Mouse (Mus musculus) forebrain, embryonic 13.5 days (tissue): ENCODE results near the gene Immp2l. TPM values are rescaled to one million over a fixed set of nuclear protein-coding genes. Genes with fewer than 3 reads are reported as not detected.
A peak's percentile ranks its signal among the peaks of the same experiment; 100 is the strongest.

Source experiments
- ATAC-seq: fragments of 200-750 bp; cut with Nextera tagmentation; 2 replicates; pipeline ENCODE4 v1.8.0; 2017
- H3K27ac ChIP-seq: fragments of 300-500 bp; sonication (generic); 2 replicates; pipeline ENCODE4 v1.5.1; 2015; ENCODE audit warnings: inconsistent platforms, mild to moderate bottlenecking, moderate library complexity
- H3K27me3 ChIP-seq: fragments of 300-500 bp; sonication (generic); 2 replicates; pipeline ENCODE4 v1.6.1; 2015; ENCODE audit warnings: mild to moderate bottlenecking, inconsistent platforms
- H3K36me3 ChIP-seq: fragments of 300-500 bp; sonication (generic); 2 replicates; pipeline ENCODE4 v1.6.1; 2015; ENCODE audit warnings: mild to moderate bottlenecking, inconsistent platforms; ENCODE audit not compliant: poor library complexity, severe bottlenecking
- H3K4me1 ChIP-seq: fragments of 300-500 bp; sonication (generic); 2 replicates; pipeline ENCODE4 v1.6.1; 2015; ENCODE audit warnings: inconsistent platforms
- H3K4me2 ChIP-seq: fragments of 300-500 bp; sonication (generic); 2 replicates; pipeline ENCODE4 v1.6.1; 2015; ENCODE audit warnings: inconsistent platforms, mild to moderate bottlenecking, moderate library complexity
- H3K4me3 ChIP-seq: fragments of 300-500 bp; sonication (generic); 2 replicates; pipeline ENCODE4 v1.5.1; 2015; ENCODE audit warnings: mild to moderate bottlenecking, inconsistent platforms
- H3K9ac ChIP-seq: fragments of 300-500 bp; sonication (generic); 2 replicates; pipeline ENCODE4 v1.6.1; 2015; ENCODE audit warnings: mild to moderate bottlenecking, inconsistent platforms
- H3K9me3 ChIP-seq: fragments of 300-500 bp; sonication (generic); replicated peaks from 2 replicates; pipeline ENCODE4 v1.6.1; 2016; ENCODE audit warnings: inconsistent platforms
- WGBS: fragments of 180-500 bp; shearing (Covaris S2); methylation state at CpG from one replicate; pipeline ENCODE4 v1.1.7; 2015; 5-methylcytosine and 5-hydroxymethylcytosine counted together
- polyA plus RNA-seq: library from polyadenylated mRNA; unstranded; fragments of >200 nt; fragmentation: Nextera tagmentation; extraction: Ambion mirVana; gene quantifications from 2 replicates; pipeline ENCODE4 v1.2.1, GENCODE M21; 2015

Gene Immp2l
- polyA plus RNA-seq, 1 experiment from 2014 or later = 5.3 TPM

DNA sequence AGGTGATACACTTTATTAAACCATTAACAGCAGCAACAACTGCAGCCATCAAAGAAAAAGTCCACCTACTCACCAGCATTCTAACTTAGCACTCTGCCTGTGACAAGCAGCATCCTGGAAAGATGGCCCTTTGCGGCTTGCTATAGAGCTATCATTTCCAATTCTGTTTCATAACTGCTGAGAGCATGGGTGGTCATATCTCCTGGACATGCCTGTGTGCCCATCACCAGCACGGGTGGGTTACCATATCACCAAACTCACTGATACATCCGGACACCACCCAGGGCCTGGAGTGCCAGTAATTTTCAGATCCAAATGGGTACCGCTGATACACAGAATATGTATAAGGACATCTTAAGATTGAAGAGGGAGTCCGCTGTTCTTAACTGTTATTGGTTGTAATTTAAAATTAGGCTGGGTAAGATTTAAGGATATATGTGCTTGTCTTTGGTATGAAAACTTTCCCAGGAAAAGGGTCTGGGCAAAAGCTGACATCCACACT is 459.3 kb downstream of the Immp2l start:
- Histone ChIP-seq H3K27me3 (no peaks in the 10 kb centered on the region), H3K4me2 (peak overlapping the region; percentile 68), H3K9me3 (no peaks in the 10 kb centered on the region), H3K4me1 (peaks cover 19% of the 10 kb centered on the region), H3K4me3 (peak overlapping the region; percentile 55), H3K36me3 (no peaks in the 10 kb centered on the region), H3K27ac (peak overlapping the region; percentile 85), H3K9ac (peak overlapping the region; percentile 74)
- ATAC-seq = no peak
- WGBS = 91% methylated on average over 5 of the region's 5 CpGs

DNA sequence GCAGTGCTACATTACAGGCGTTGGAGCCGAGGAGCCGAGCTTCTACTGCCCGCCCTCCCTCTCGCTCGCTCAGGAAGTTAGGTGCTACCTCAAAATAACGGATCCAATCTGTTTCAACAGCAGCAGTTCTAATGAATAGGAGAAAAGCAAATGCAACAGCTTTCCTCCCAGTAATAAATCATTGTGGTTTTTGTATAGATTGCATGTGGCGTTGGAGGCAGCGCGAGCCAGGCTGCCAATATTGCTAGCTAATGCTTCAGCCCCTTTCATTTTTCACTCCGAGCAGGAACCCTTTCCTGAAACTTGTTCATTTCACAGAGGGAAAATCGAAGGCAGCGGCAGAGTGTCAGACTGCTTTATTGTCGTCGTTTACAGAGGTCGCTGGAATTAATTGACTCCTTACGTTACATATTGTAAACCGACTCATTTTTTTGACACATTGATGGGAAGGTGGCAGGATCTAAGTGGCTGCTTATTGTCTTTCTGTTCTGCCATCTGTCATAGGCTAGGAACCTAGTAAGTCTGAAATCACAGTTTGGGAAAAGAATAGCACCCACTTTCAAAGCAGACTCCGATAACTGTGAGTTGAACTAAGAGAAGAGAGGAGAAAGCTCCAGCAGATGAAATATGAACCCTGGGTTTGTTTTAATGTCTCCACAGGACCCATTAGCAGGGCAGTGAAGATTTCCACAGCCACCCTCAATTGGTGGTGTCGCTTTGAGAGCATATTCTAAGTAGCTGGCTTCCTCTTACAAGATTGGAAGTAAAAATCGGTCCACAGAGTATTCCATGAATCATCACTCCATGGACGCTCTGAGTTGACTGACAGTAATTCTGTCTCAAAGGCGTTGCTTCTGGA is 459.9 kb downstream of the Immp2l start:
- H3K4me2 ChIP-seq = peak overlapping the region; percentile 68
- H3K4me1 ChIP-seq = peaks cover 19% of the 10 kb centered on the region
- peak; percentile 22 for ATAC-seq
- H3K36me3 ChIP-seq = no peaks in the 10 kb centered on the region
- H3K27me3 ChIP-seq = no peaks in the 10 kb centered on the region
- H3K9me3 ChIP-seq = no peaks in the 10 kb centered on the region
- H3K27ac ChIP-seq = peak overlapping the region; percentile 85
- WGBS = 25% methylated on average over 23 of the region's 23 CpGs
- peak overlapping the region; percentile 74 for H3K9ac ChIP-seq
- peak overlapping the region; percentile 55 for H3K4me3 ChIP-seq

DNA sequence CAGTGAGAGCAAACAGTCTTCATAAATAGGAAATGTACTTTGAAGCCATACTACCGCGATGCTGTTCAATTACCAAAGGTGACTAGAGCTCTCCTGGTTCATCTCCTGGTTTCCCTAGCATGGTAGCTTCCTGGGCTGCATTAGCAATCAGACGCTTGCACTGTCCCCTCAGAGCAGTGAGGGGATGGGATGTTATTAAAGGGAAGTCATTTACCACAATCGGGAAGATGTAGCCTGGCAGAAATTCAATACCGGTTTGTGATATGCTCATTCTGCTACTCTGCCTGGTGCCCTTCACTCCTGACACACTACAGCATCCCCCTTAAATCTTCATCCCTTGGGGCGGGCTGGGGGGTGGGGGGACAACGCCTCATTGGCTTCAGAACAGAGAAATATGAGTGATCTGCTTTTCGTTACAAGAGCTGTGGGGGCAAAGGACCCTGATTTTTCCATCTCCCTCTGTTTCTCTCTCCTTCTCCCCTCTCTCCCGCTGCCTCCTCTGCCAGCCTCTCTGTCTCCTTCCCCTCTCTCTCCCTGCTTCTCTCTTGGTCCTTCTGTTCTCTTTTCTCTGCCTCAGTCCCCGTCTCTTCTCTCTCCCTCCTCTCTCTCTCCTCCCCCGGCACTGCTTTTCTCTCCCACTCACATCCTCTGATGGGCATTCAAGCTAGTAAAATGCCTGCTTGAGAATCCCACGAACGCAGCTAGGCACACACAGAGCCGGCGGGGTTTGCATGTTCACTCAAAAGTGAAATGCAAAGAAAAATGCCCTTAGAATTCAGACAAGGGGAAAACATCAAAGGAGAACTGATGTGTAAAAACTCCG is 461.0 kb downstream of the Immp2l start:
- H3K9me3 ChIP-seq = no peaks in the 10 kb centered on the region
- no peaks in the 10 kb centered on the region for H3K36me3 ChIP-seq
- peak overlapping the region; percentile 85 for H3K27ac ChIP-seq
- WGBS = 11% methylated on average over 16 of the region's 16 CpGs
- peak overlapping the region; percentile 55 for H3K4me3 ChIP-seq
- ATAC-seq = peak; percentile 42
- H3K9ac ChIP-seq = peak overlapping the region; percentile 74
- peak overlapping the region; percentile 68 for H3K4me2 ChIP-seq
- no peaks in the 10 kb centered on the region for H3K27me3 ChIP-seq
- H3K4me1 ChIP-seq = peaks cover 19% of the 10 kb centered on the region

DNA sequence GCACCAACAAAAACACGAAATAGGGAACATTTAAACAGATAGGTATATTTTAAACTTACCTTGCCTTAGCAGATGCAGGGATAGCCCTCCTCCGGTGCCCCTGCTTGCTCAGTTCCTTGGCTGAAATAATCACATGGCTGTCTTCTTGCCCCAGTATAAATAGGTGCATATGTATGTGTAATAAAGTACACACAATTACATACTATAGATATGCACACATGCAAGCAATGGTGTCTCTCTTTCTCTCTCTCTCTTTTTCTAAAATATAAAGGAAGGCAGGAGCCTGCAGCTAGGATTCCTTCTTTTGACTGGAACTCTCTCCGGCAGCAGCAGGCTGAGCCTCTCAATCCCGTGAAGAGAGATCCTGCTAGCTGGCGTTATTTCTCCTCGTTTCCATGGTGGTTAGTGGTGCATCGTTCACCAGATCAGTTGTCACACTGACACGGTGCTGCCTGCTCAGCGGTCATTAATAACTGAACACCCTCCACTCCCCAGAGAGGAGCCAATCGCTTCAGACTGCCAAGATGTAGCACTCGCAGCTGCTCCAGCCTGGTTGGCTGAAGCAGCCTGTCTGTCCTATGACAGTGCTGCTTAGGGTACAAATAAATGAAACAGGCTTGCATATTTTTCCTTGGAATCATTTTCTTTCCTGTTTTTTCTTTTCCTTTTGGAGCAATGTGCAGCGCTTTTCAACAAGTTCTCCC is 461.8 kb downstream of the Immp2l start:
- no peaks in the 10 kb centered on the region for H3K36me3 ChIP-seq
- H3K9ac ChIP-seq = peak overlapping the region; percentile 74
- H3K9me3 ChIP-seq = no peaks in the 10 kb centered on the region
- 9% methylated on average over 12 of the region's 12 CpGs for WGBS
- peak overlapping the region; percentile 68 for H3K4me2 ChIP-seq
- peak; percentile 94 for ATAC-seq
- peak overlapping the region; percentile 85 for H3K27ac ChIP-seq
- peak overlapping the region; percentile 55 for H3K4me3 ChIP-seq
- no peaks in the 10 kb centered on the region for H3K27me3 ChIP-seq
- peaks cover 19% of the 10 kb centered on the region for H3K4me1 ChIP-seq

DNA sequence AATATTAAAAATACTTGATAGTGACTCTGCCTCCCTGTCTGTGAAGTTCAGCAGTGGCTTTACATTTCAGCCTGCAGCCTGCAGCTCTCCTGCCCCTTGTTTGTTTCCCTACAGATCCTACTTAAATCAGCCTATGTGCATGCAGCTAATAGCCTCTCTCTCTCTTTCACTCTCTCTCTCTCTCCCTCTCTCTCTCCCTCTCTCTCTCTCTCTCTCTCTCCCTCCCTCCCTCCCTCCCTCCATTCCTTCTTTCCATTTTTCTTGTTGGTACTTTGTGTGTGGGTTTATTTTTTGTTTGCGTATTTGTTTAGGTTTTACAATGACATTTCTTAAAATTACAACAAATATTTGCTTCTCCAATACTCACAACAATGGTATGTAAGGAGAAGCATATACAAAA is 462.4 kb downstream of the Immp2l start, which contains the start of gene Lrrn3:
Lrrn3 (minus strand) TSS at position 101 of the 400 bp plus-strand sequence.
- Histone ChIP-seq H3K4me1 (peaks cover 19% of the 10 kb centered on the region), H3K27ac (peak within 1 kb of the TSS; percentile 85), H3K27me3 (no peaks in the 10 kb centered on the region), H3K36me3 (no peaks in the 10 kb centered on the region), H3K9me3 (no peaks in the 10 kb centered on the region), H3K4me2 (peak within 1 kb of the TSS; percentile 68), H3K4me3 (peak within 1 kb of the TSS; percentile 55), H3K9ac (peak within 1 kb of the TSS; percentile 74)
- WGBS = 96% methylated on average over 1 of the region's 1 CpGs
- no peak for ATAC-seq

DNA sequence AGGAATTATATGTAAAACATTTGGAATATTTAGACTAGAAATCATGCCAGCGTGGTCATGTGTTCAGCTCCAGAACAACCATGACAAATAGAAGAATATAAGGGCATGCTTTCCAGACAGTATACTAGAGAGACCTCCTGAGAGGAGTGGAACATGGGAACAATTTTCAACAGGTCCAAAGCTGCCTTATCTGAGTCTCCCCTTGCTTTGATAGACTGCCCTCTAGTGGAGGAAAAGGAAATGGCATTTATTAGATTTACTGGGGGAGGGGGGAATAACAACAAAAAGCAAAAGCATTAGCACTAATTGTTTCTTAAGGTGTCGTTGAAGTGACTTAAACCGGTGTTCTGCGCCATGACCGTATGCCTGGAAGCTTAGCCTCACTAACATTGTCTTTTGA is 463.1 kb downstream of the Immp2l start:
- no peaks in the 10 kb centered on the region for H3K36me3 ChIP-seq
- no peak overlapping the region for H3K27ac ChIP-seq
- H3K9me3 ChIP-seq = no peaks in the 10 kb centered on the region
- H3K9ac ChIP-seq = no peak overlapping the region
- 21% methylated on average over 5 of the region's 5 CpGs for WGBS
- ATAC-seq = no peak
- H3K27me3 ChIP-seq = no peaks in the 10 kb centered on the region
- H3K4me3 ChIP-seq = no peak overlapping the region
- peaks cover 19% of the 10 kb centered on the region for H3K4me1 ChIP-seq
- H3K4me2 ChIP-seq = no peak overlapping the region

DNA sequence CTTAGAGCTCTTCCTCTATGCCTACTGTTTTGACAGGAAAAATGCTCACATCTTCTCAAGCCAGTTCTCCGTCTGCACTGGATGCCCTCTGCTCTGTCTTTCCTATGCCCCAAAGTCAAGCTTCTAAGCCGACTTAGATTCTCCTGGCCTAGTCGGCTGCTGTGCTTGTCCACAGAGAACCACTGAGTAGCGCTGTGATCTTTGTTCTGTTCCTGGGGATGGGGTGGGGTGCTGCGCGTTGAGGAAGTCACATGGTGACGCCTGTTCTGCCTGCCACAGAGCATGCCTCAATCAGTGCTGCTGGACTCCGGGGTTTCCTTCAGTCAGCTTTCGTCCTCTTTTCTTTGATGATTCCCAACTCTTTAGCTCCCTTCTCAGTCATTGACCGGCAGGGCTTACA is 470.7 kb downstream of the Immp2l start:
- Histone ChIP-seq H3K36me3 (no peaks in the 10 kb centered on the region), H3K4me2 (no peak overlapping the region), H3K9ac (no peak overlapping the region), H3K4me3 (no peak overlapping the region), H3K27me3 (no peaks in the 10 kb centered on the region), H3K9me3 (no peaks in the 10 kb centered on the region), H3K27ac (no peak overlapping the region), H3K4me1 (no peaks in the 10 kb centered on the region)
- peak; percentile 61; the same call in 1 of the 2 replicates for ATAC-seq
- WGBS = 28% methylated on average over 10 of the region's 10 CpGs

DNA sequence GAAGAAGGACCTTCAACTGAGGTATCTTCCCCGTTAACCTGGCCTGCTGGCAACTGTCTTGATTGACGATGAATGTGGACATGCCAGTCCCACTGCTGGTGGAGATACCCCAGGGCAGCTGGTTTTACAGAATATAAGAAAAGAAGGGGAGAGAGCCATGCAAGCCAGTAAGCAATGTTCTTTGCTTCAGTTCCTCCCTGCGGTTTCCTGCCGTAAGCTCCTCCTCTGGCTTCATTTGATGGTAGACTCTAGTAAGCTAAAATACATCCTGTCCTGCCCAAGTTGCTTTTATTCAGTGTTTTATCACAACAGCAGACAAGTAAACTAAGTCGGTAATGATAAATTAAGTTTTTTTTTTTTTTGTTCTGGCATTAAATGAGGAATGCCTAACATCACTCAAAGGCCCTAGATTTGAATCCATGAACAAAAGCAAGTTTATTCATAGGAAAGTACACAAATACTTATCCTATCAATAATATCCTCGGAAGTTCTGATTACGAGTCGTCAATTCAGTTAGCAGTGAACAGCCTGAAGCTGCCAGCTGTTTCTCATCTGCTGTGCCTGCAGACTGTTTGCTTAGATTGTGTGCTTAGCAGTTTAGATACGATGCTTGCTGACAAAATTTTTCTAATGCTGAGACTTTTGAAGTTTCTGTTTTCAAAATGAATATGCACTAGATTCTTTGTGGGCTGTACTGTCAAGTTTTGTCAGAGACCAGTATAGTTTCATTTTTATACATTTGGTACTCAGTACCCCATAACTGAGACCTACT is 476.3 kb downstream of the Immp2l start:
- no peak for ATAC-seq
- Histone ChIP-seq H3K9me3 (no peaks in the 10 kb centered on the region), H3K4me3 (no peak overlapping the region), H3K27ac (no peak overlapping the region), H3K4me2 (no peak overlapping the region), H3K36me3 (no peaks in the 10 kb centered on the region), H3K4me1 (no peaks in the 10 kb centered on the region), H3K27me3 (no peaks in the 10 kb centered on the region), H3K9ac (no peak overlapping the region)
- 85% methylated on average over 9 of the region's 9 CpGs for WGBS

DNA sequence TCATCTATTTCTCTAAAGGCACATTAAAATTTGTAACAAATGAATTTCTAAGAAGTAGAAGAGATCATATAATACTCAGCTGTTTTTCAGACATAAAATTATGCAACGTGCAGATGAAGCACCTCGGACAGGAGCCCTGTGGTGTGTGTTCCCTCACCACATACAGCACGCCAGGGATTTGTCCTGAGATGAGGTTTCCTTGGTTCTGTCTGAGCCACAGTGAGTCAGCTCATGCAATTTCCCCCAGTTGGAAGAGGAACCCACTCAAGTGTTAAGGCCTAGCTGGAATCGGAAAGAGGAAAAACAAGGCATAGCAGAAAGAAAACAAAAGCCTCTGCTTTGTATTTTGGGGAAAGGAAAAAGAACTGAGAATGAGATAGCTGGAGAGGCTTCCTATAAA is 484.7 kb downstream of the Immp2l start:
- Histone ChIP-seq H3K4me1 (no peaks in the 10 kb centered on the region), H3K9me3 (no peaks in the 10 kb centered on the region), H3K4me3 (no peak overlapping the region), H3K27ac (no peak overlapping the region), H3K27me3 (no peaks in the 10 kb centered on the region), H3K4me2 (no peak overlapping the region), H3K9ac (no peak overlapping the region), H3K36me3 (no peaks in the 10 kb centered on the region)
- 89% methylated on average over 4 of the region's 4 CpGs for WGBS
- ATAC-seq = no peak

DNA sequence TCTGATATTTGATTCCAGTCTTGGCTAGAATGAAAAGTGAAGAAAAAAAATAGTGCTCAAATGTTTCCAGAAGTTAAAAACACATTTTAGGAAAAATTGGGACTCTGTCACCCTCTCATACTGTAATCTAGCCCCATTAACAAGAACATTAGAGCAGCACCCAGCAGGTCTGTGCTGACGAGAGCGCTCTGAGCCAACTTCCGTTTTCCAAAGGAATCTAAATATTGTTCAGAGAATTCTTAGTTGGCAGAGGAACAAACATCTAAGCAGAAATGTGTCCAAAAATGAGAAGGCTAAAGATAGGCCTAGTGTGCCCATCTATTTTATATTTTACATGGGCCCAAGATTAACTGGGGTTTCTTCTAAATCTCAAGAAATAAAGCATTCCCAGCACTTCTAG is 486.7 kb downstream of the Immp2l start:
- H3K27ac ChIP-seq = no peak overlapping the region
- H3K27me3 ChIP-seq = no peaks in the 10 kb centered on the region
- H3K4me3 ChIP-seq = no peak overlapping the region
- 77% methylated on average over 3 of the region's 3 CpGs for WGBS
- H3K9me3 ChIP-seq = no peaks in the 10 kb centered on the region
- no peak; the same call in 1 of the 2 replicates for ATAC-seq
- H3K36me3 ChIP-seq = no peaks in the 10 kb centered on the region
- no peak overlapping the region for H3K9ac ChIP-seq
- no peak overlapping the region for H3K4me2 ChIP-seq
- H3K4me1 ChIP-seq = no peaks in the 10 kb centered on the region

DNA sequence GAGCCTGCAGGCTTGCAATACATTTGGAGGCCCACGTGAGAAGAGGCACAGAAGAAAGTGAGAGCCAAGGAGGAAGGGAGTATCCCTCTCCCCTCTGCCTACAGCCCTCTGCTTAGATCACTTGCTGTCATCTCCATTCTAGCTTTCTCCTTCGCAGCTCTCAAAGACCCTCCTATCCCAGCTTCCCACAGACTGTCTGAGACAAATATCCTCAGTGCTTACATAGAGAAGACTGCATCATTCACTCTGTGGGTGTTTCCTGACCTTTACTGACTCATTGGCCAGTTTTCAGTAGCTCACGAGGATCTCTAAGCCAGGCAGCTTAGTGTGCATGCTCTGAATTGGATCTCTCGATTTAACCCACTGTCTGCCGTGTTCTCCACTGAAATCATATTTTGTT is 495.0 kb downstream of the Immp2l start:
- Histone ChIP-seq H3K9me3 (no peaks in the 10 kb centered on the region), H3K27me3 (no peaks in the 10 kb centered on the region), H3K36me3 (no peaks in the 10 kb centered on the region), H3K4me1 (no peaks in the 10 kb centered on the region), H3K9ac (no peak overlapping the region), H3K27ac (no peak overlapping the region), H3K4me3 (no peak overlapping the region), H3K4me2 (no peak overlapping the region)
- WGBS = 65% methylated on average over 5 of the region's 5 CpGs
- no peak for ATAC-seq
